Mouse (Mus musculus) embryo, embryonic 11.5 days (tissue): Measurements from ENCODE around the gene Sowahb.
"Not testable (repeated sequence)": the region's sequence is repeated elsewhere in the genome, so short reads cannot be mapped to it uniquely, and the experiment has no call there.

Experiments
- DNase-seq: peaks from one replicate; pipeline ENCODE4 v3.0.0-alpha.2; 2012; ENCODE audit warnings: low read depth, low spot score

Gene Sowahb

GRCm38 (mm10) chr5:93043688-93044583 lies 886 bp downstream of the Sowahb start:
- no peak for DNase-seq

GRCm38 (mm10) chr5:93042831-93043687 lies 1.8 kb downstream of the Sowahb start:
- no peak for DNase-seq

GRCm38 (mm10) chr5:93042031-93042430 lies 2.8 kb downstream of the Sowahb start:
- DNase-seq: no peak

GRCm38 (mm10) chr5:93041276-93041675 lies 3.5 kb downstream of the Sowahb start:
- no peak for DNase-seq

GRCm38 (mm10) chr5:93040095-93040494 lies 4.7 kb downstream of the Sowahb start:
- DNase-seq: no peak

- DNase-seq: no peak
These were observed 8.6 kb downstream of the Sowahb start for GRCm38 (mm10) chr5:93036254-93036653.

- no peak for DNase-seq
These were observed 9.5 kb downstream of the Sowahb start for GRCm38 (mm10) chr5:93035285-93035684.

- DNase-seq: no peak
These were observed 11.5 kb downstream of the Sowahb start for GRCm38 (mm10) chr5:93033087-93033870.

GRCm38 (mm10) chr5:93032621-93033020 lies 12.2 kb downstream of the Sowahb start:
- DNase-seq: no peak

GRCm38 (mm10) chr5:93030869-93031268 lies 14.0 kb downstream of the Sowahb start:
- DNase-seq: no peak

GRCm38 (mm10) chr5:93030411-93030810 lies 14.4 kb downstream of the Sowahb start:
- no peak for DNase-seq

- no peak for DNase-seq
These were observed 17.6 kb downstream of the Sowahb start for GRCm38 (mm10) chr5:93027120-93027675.

GRCm38 (mm10) chr5:93026437-93027119 lies 18.2 kb downstream of the Sowahb start:
- no peak for DNase-seq

GRCm38 (mm10) chr5:93024754-93025280 lies 20.0 kb downstream of the Sowahb start:
- no peak for DNase-seq

GRCm38 (mm10) chr5:93022126-93022797 lies 22.6 kb downstream of the Sowahb start:
- DNase-seq: no peak

- no peak for DNase-seq
These were observed 24.7 kb downstream of the Sowahb start for GRCm38 (mm10) chr5:93020024-93020666.

GRCm38 (mm10) chr5:93019207-93019606 lies 25.6 kb downstream of the Sowahb start:
- DNase-seq: not testable (repeated sequence)

GRCm38 (mm10) chr5:93017678-93018077 lies 27.1 kb downstream of the Sowahb start:
- DNase-seq: no peak

GRCm38 (mm10) chr5:93008256-93008655 lies 36.6 kb downstream of the Sowahb start:
- no peak for DNase-seq
